8 mouse cellular contexts compared by ENCODE assay signal in genomic region chr6:136173191-136173896, GRCm38 (mm10). TPM values are rescaled to one million over a fixed set of nuclear protein-coding genes. Genes with fewer than 3 reads are reported as not detected.
DNase-seq lines count a peak whose midpoint lies in the region; ATAC-seq and TF ChIP-seq lines count a peak whose summit lies in the region.

Gene Grin2b (minus strand): TSS chr6:136173511.

- peak; percentile 87 for TF ChIP-seq CTCF in hindbrain, postnatal 0 days (IDR thresholded peaks at IDR 0.05; ENCODE audit: low read depth)

- H3K27me3 ChIP-seq in embryonic facial prominence, embryonic 14.5 days (replicated peaks; ENCODE audit: control insufficient read depth, insufficient read depth, low read length), result peaks cover 39% of the 10 kb centered on the region
- no peaks in the 10 kb centered on the region for H3K27me3 ChIP-seq in hindbrain, postnatal 0 days (ENCODE audit: insufficient read depth, low read length)
- peaks cover 34% of the 10 kb centered on the region for H3K27me3 ChIP-seq in liver, embryonic 11.5 days (replicated peaks; ENCODE audit: control insufficient read depth, insufficient read depth, low read length)

- H3K4me2 ChIP-seq in embryonic facial prominence, embryonic 14.5 days (ENCODE audit: low read depth, low read length), result peak within 1 kb of the TSS; percentile 97
- peak within 1 kb of the TSS; percentile 72 for H3K4me2 ChIP-seq in hindbrain, postnatal 0 days (ENCODE audit: low read depth, low read length)
- H3K4me2 ChIP-seq in liver, embryonic 11.5 days, result peak within 1 kb of the TSS; percentile 57

- 2% methylated on average over 17 of the region's 30 CpGs for WGBS in embryonic facial prominence, embryonic 14.5 days
- 2% methylated on average over 17 of the region's 30 CpGs for WGBS in hindbrain, postnatal 0 days
- WGBS in liver, embryonic 11.5 days, result 3% methylated on average over 27 of the region's 30 CpGs

- H3K36me3 ChIP-seq in embryonic facial prominence, embryonic 14.5 days (ENCODE audit: control insufficient read depth, insufficient read depth, low read length), result no peaks in the 10 kb centered on the region
- no peaks in the 10 kb centered on the region for H3K36me3 ChIP-seq in hindbrain, postnatal 0 days (ENCODE audit: insufficient read depth, low read length)
- no peaks in the 10 kb centered on the region for H3K36me3 ChIP-seq in liver, embryonic 11.5 days (ENCODE audit: control insufficient read depth, insufficient read depth, low read length)

- DNase-seq in adrenal gland, postnatal 14 days, result peak; percentile 16
- DNase-seq in adrenal gland, adult 2 months, result no peak
- DNase-seq in 3134 (ENCODE audit: extremely low read depth, insufficient read length, low spot score), result peak; percentile 14
- peak; percentile 77 for DNase-seq in embryonic facial prominence, embryonic 14.5 days (ENCODE audit: low spot score)
- DNase-seq in hindbrain, postnatal 0 days (ENCODE audit: low spot score), result peak; percentile 92
- no peak for DNase-seq in liver, embryonic 11.5 days (ENCODE audit: low spot score)
- peak; percentile 78 for DNase-seq in retina, postnatal 1 day
- no peak for DNase-seq in urinary bladder, postnatal 14 days (ENCODE audit: low spot score)

- H3K9ac ChIP-seq in embryonic facial prominence, embryonic 14.5 days (ENCODE audit: low read depth, low read length), result peak within 1 kb of the TSS; percentile 54
- H3K9ac ChIP-seq in hindbrain, postnatal 0 days (replicated peaks; ENCODE audit: low read length), result peak within 1 kb of the TSS; percentile 73
- H3K9ac ChIP-seq in liver, embryonic 11.5 days (ENCODE audit: low read depth, low read length), result no peak within 1 kb of the TSS

- H3K4me1 ChIP-seq in embryonic facial prominence, embryonic 14.5 days (ENCODE audit: control insufficient read depth, insufficient read depth, low read length), result 0 out of 2 replicates have a peak, but pooled peaks cover 6% of the 10 kb centered on the region
- no peaks in the 10 kb centered on the region for H3K4me1 ChIP-seq in hindbrain, postnatal 0 days (ENCODE audit: insufficient read depth, low read length)
- no peaks in the 10 kb centered on the region for H3K4me1 ChIP-seq in liver, embryonic 11.5 days (replicated peaks; ENCODE audit: control insufficient read depth, insufficient read depth, low read length)

- H3K27ac ChIP-seq in embryonic facial prominence, embryonic 14.5 days (replicated peaks; ENCODE audit: low read depth, low read length), result no peak within 1 kb of the TSS; the same call in 1 of the 2 replicates
- peak within 1 kb of the TSS; percentile 82 for H3K27ac ChIP-seq in hindbrain, postnatal 0 days
- no peak within 1 kb of the TSS for H3K27ac ChIP-seq in liver, embryonic 11.5 days (ENCODE audit: low read depth, low read length)

- no peaks in the 10 kb centered on the region for H3K9me3 ChIP-seq in embryonic facial prominence, embryonic 14.5 days (ENCODE audit: control insufficient read depth, low read length)
- no peaks in the 10 kb centered on the region for H3K9me3 ChIP-seq in hindbrain, postnatal 0 days (ENCODE audit: low read length)
- H3K9me3 ChIP-seq in liver, embryonic 11.5 days (ENCODE audit: control insufficient read depth, low read length), result no peaks in the 10 kb centered on the region

- H3K4me3 ChIP-seq in embryonic facial prominence, embryonic 14.5 days (ENCODE audit: low read depth, low read length), result peak within 1 kb of the TSS; percentile 53
- H3K4me3 ChIP-seq in hindbrain, postnatal 0 days (ENCODE audit: low read length), result peak within 1 kb of the TSS; percentile 56
- H3K4me3 ChIP-seq in liver, embryonic 11.5 days (ENCODE audit: low read depth, low read length), result peak within 1 kb of the TSS; percentile 35

- peak; percentile 73 for ATAC-seq in embryonic facial prominence, embryonic 14.5 days (ENCODE audit: low read depth)
- ATAC-seq in hindbrain, postnatal 0 days, result peak; percentile 88
- 0 out of 2 replicates have a peak, but pooled peaks have one; percentile 15 for ATAC-seq in liver, embryonic 11.5 days (replicated peaks; ENCODE audit: low FRiP score)

RNA-seq across cellular contexts. Expression of gene Grin2b, which starts in this region (rescaled TPM):
- total RNA-seq in adrenal gland, postnatal 14 days (2021), result 0.11 and 0.15 TPM in 2 replicates
- under 1 TPM; 0.07 to 0.17 TPM for total RNA-seq in adrenal gland, adult 2 months (2021)
- under 0.01 and 0.02 TPM in 2 replicates for polyA plus RNA-seq in adrenal gland, adult 2 months (2012; rRNA removed)
- polyA plus RNA-seq in embryonic facial prominence, embryonic 14.5 days (2014; fragmentation: Nextera tagmentation; extraction: Ambion mirVana), result 0.56 and 2.1 TPM in 2 replicates
- total RNA-seq in hindbrain, postnatal 0 days (2014; rRNA removed), result 45.8 and 55.1 TPM in 2 replicates
- polyA plus RNA-seq in hindbrain, postnatal 0 days (2015; fragmentation: Nextera tagmentation; extraction: Ambion mirVana), result 56.3 and 67.0 TPM in 2 replicates
- 0.04 and 0.32 TPM in 2 replicates for polyA plus RNA-seq in liver, embryonic 11.5 days (2014; fragmentation: Nextera tagmentation; extraction: Ambion mirVana)

Comparison
In these comparisons a context has a peak if more than half of its experiments do, and no peak if none do; other contexts are left out.
1. RNA of gene Grin2b (total RNA-seq): 45.8 to 55.1 TPM in hindbrain, postnatal 0 days; 0.07 to 0.17 TPM in adrenal gland, adult 2 months and 0.11 to 0.15 TPM in adrenal gland, postnatal 14 days; every median in the first group is over 10 times any median in the second.
2. RNA of gene Grin2b (polyA plus RNA-seq): 56.3 to 67.0 TPM in hindbrain, postnatal 0 days; 0.56 to 2.1 TPM in embryonic facial prominence, embryonic 14.5 days, 0.04 to 0.32 TPM in liver, embryonic 11.5 days and under 0.01 to 0.02 TPM in adrenal gland, adult 2 months; every median in the first group is over 10 times any median in the second.
3. Peak in DNase-seq in adrenal gland, postnatal 14 days; RNA of the gene not detected or under 1 TPM.
4. Peak in ATAC-seq, H3K4me3 ChIP-seq and H3K4me2 ChIP-seq in liver, embryonic 11.5 days; RNA of the gene not detected or under 1 TPM.
5. DNase-seq: peak in 3134 (single experiment), embryonic facial prominence, embryonic 14.5 days (single experiment), hindbrain, postnatal 0 days (single experiment) and retina, postnatal 1 day (single experiment); none in adrenal gland, adult 2 months (single experiment), liver, embryonic 11.5 days (single experiment) and urinary bladder, postnatal 14 days (single experiment).
6. ATAC-seq: peak in every context shown above with its lines; median percentile 88 in hindbrain, postnatal 0 days; 73 in embryonic facial prominence, embryonic 14.5 days; 15 in liver, embryonic 11.5 days.
7. Peak in every context shown above with its lines, with median percentiles within 50 percentile points of each other: H3K4me2 ChIP-seq and H3K4me3 ChIP-seq.